Mouse (Mus musculus) liver, adult 2 months (tissue): ENCODE results near the gene Hspa12b. TPM values are rescaled to one million over a fixed set of nuclear protein-coding genes. Genes with fewer than 3 reads are reported as not detected.
A peak's percentile ranks its signal among the peaks of the same experiment; 100 is the strongest.

Experiments used
- DNase-seq: peaks from one replicate; pipeline ENCODE4 v3.0.0-alpha.2; 2011; ENCODE audit warnings: low read depth, low spot score; ENCODE audit errors: extremely low read depth
- H3K27ac ChIP-seq: fragments of 200-500 bp; replicated peaks from 2 replicates; pipeline ENCODE4 v1.5.1; 2012; ENCODE audit warnings: low read depth, mild to moderate bottlenecking, control low read depth, inconsistent platforms, low read length; ENCODE audit not compliant: insufficient read depth
- H3K27me3 ChIP-seq: fragments of 200-500 bp; 2 replicates; pipeline ENCODE4 v1.6.1; 2012; ENCODE audit warnings: mild to moderate bottlenecking, moderate library complexity, low read length, inconsistent platforms; ENCODE audit not compliant: control insufficient read depth, insufficient read depth
- H3K36me3 ChIP-seq: fragments of 200-500 bp; 2 replicates; pipeline ENCODE4 v1.6.1; 2012; ENCODE audit warnings: low read length, inconsistent platforms; ENCODE audit not compliant: control insufficient read depth, insufficient read depth
- H3K4me1 ChIP-seq: fragments of 200-500 bp; 2 replicates; pipeline ENCODE4 v1.6.1; 2011; ENCODE audit warnings: low read length; ENCODE audit not compliant: control insufficient read depth, insufficient read depth
- H3K4me3 ChIP-seq: fragments of 200-500 bp; 2 replicates; pipeline ENCODE4 v1.5.1; 2011; ENCODE audit warnings: low read depth, mild to moderate bottlenecking, control low read depth, low read length, moderate library complexity; ENCODE audit not compliant: insufficient read depth
- H3K79me2 ChIP-seq: fragments of 200-500 bp; 2 replicates; pipeline ENCODE4 v1.6.1; 2012; ENCODE audit warnings: inconsistent platforms, mild to moderate bottlenecking, low read length, moderate library complexity; ENCODE audit not compliant: control insufficient read depth, insufficient read depth
- H3K9ac ChIP-seq: fragments of 200-500 bp; 2 replicates; pipeline ENCODE4 v1.6.1; 2012; ENCODE audit warnings: low read depth, mild to moderate bottlenecking, control low read depth, inconsistent platforms, low read length
- CTCF ChIP-seq: fragments of 200-500 bp; IDR thresholded peaks from 2 replicates; pipeline ENCODE4 v1.5.1; 2011; ENCODE audit warnings: low read depth, low read length, control low read depth
- POLR2A ChIP-seq: fragments of 200-500 bp; IDR thresholded peaks from 2 replicates; pipeline ENCODE4 v1.6.1; 2011; ENCODE audit warnings: low read length, control low read depth; ENCODE audit not compliant: insufficient read depth; ENCODE audit errors: extremely low read depth
- WGBS: fragments of 180-500 bp; shearing (Covaris S2); methylation state at CpG from one replicate; pipeline ENCODE4 v1.1.7; 2018; 5-methylcytosine and 5-hydroxymethylcytosine counted together
- polyA plus RNA-seq: library from polyadenylated mRNA; depleted of rRNA; stranded (reverse); fragments of >200 nt; gene quantifications from 2 replicates; pipeline ENCODE4 v1.2.3, GENCODE M21; 2012
- total RNA-seq: library from RNA; depleted of rRNA; stranded (reverse); fragments of >200 nt; gene quantifications from 2 replicates; pipeline ENCODE4 v1.2.3, GENCODE M21; 2014

The Hspa12b gene
- total and polyA plus RNA-seq, 2 experiments = 1.0 to 1.1 TPM

GRCm38 (mm10) chr2:131186343-131186742 is 59.3 kb downstream of the Hspa12b start:
- Histone ChIP-seq H3K36me3 (no peaks in the 10 kb centered on the region), H3K4me1 (peaks cover 5% of the 10 kb centered on the region), H3K27ac (no peak overlapping the region), H3K9ac (peak overlapping the region; percentile 52), H3K27me3 (no peaks in the 10 kb centered on the region), H3K4me3 (peak overlapping the region; percentile 89), H3K79me2 (no peaks in the 10 kb centered on the region)
- 12% methylated on average over 14 of the region's 14 CpGs for WGBS
- DNase-seq = no peak
- no peak for TF ChIP-seq CTCF
- no peak for TF ChIP-seq POLR2A

- Histone ChIP-seq H3K4me3 (peak within 1 kb of the TSS; percentile 89), H3K27ac (no peak within 1 kb of the TSS), H3K36me3 (no peaks in the 10 kb centered on the region), H3K27me3 (no peaks in the 10 kb centered on the region), H3K9ac (peak within 1 kb of the TSS; percentile 52), H3K79me2 (no peaks in the 10 kb centered on the region), H3K4me1 (peaks cover 5% of the 10 kb centered on the region)
- DNase-seq = peak; percentile 48
- WGBS = 5% methylated on average over 43 of the region's 43 CpGs
- TF ChIP-seq POLR2A (0 out of 2 replicates have a peak, but pooled peaks have one; percentile 4), CTCF (no peak)
Observed at GRCm38 (mm10) chr2:131186771-131187601, 59.9 kb downstream of the Hspa12b start, which contains the start of the genes Cdc25b and Spef1. Cdc25b (plus strand) TSS chr2:131186949. Spef1 (minus strand) TSS chr2:131187282.

- H3K27ac ChIP-seq = no peak overlapping the region
- no peaks in the 10 kb centered on the region for H3K27me3 ChIP-seq
- no peak overlapping the region; the same call in 1 of the 2 replicates for H3K4me3 ChIP-seq
- H3K36me3 ChIP-seq = no peaks in the 10 kb centered on the region
- TF ChIP-seq POLR2A (no peak), CTCF (no peak)
- no peak overlapping the region; the same call in 1 of the 2 replicates for H3K9ac ChIP-seq
- no peaks in the 10 kb centered on the region for H3K79me2 ChIP-seq
- 69% methylated on average over 3 of the region's 3 CpGs for WGBS
- H3K4me1 ChIP-seq = peaks cover 5% of the 10 kb centered on the region
- DNase-seq = no peak
Observed at GRCm38 (mm10) chr2:131187602-131187922, 60.5 kb downstream of the Hspa12b start.

GRCm38 (mm10) chr2:131188311-131188710 is 61.2 kb downstream of the Hspa12b start:
- no peak for DNase-seq
- 97% methylated on average over 5 of the region's 5 CpGs for WGBS
- H3K79me2 ChIP-seq = no peaks in the 10 kb centered on the region
- no peaks in the 10 kb centered on the region for H3K27me3 ChIP-seq
- H3K4me1 ChIP-seq = peaks cover 5% of the 10 kb centered on the region
- TF ChIP-seq POLR2A (no peak), CTCF (no peak)
- no peak overlapping the region for H3K9ac ChIP-seq
- H3K27ac ChIP-seq = no peak overlapping the region
- no peaks in the 10 kb centered on the region for H3K36me3 ChIP-seq
- no peak overlapping the region for H3K4me3 ChIP-seq

GRCm38 (mm10) chr2:131189521-131190309 is 62.6 kb downstream of the Hspa12b start:
- TF ChIP-seq CTCF = no peak
- TF ChIP-seq POLR2A = no peak
- Histone ChIP-seq H3K4me1 (peaks cover 5% of the 10 kb centered on the region), H3K4me3 (no peak overlapping the region), H3K9ac (no peak overlapping the region), H3K79me2 (no peaks in the 10 kb centered on the region), H3K27ac (no peak overlapping the region), H3K36me3 (no peaks in the 10 kb centered on the region), H3K27me3 (no peaks in the 10 kb centered on the region)
- 76% methylated on average over 5 of the region's 5 CpGs for WGBS
- DNase-seq = no peak
